Mouse (Mus musculus): ENCODE data around the gene Cdc6. TPM values are rescaled to one million over a fixed set of nuclear protein-coding genes. Genes with fewer than 3 reads are reported as not detected.

The Cdc6 gene
- polyA plus RNA-seq, 1 experiment from 2014 or later = 15.6 TPM

- Histone ChIP-seq H3K36me3 (ENCODE audit: control insufficient read depth, insufficient read depth, low read length) (peaks cover 31% of the 10 kb centered on the region), H3K9me3 (ENCODE audit: control insufficient read depth, low read length) (no peaks in the 10 kb centered on the region), H3K9ac (ENCODE audit: low read length) (peak overlapping the region; percentile 82), H3K4me2 (ENCODE audit: low read length) (peak overlapping the region; percentile 88), H3K27ac (replicated peaks in 1 of 2; ENCODE audit: control insufficient read depth in 1 of 2, insufficient read depth in 1 of 2, low read depth in 2 of 2, low read length in 2 of 2) (peak overlapping the region; percentile 88 to 91), H3K27me3 (ENCODE audit: control insufficient read depth, insufficient read depth, low read length) (no peaks in the 10 kb centered on the region), H3K4me3 (ENCODE audit: control insufficient read depth in 1 of 2, insufficient read depth in 1 of 2, low read depth in 1 of 2, low read length in 2 of 2) (peak overlapping the region; percentile 55 to 65; a peak in 3 of 4 replicates), H3K4me1 (ENCODE audit: control insufficient read depth in 2 of 2, insufficient read depth in 2 of 2, low read length in 2 of 2) (peaks cover 66 to 96% of the 10 kb centered on the region in 2 experiments)
- 38% methylated on average over 6 of the region's 6 CpGs for WGBS
- ATAC-seq (ENCODE audit: insufficient number of reproducible peaks, insufficient read depth, low FRiP score, low read depth) = no peak
Observed at GRCm38 (mm10) chr11:98964201-98964615, 56.6 kb downstream of the Cdc6 start.

DNA sequence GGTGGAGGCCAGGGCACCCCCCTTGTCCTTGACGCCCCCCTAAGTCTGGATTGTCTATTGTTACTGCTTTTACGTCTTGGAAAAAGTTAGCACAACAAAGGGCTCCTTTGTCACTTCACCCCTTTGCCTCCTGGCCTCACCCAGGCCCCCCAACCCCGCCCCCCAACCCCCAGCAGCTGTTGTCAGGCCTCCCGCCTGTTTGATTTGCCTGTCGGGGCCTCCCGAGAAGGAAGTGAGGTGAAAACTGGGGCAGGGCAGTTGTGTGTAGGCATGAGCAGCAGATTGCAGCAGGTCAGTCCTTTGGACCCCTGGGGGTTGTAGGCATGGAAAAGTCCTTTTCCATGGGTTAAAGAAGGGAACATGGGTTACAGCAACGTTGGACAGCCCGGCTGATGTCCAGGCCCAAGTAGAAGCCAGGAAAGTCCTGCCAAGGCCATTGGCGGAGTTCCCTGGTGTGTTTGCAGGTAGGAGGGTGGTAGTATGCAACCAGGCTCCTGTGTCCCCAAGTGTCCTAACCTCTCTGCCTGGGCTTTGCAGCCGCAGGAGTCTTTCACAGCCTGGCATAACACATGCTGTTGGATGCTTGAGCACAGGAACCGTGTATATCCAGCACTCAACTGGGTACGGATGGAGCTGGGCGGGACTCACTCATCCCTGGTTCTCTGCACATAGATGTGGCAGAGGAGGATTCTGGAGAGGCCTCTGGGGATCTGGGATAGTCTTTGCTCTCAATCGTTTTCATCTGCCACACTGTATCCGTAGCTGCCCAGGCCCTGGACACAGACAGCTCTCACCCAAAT lies 57.2 kb downstream of the Cdc6 start:
- Histone ChIP-seq H3K9ac (ENCODE audit: low read length) (peak overlapping the region; percentile 82), H3K4me2 (ENCODE audit: low read length) (peak overlapping the region; percentile 88), H3K36me3 (ENCODE audit: control insufficient read depth, insufficient read depth, low read length) (peaks cover 36% of the 10 kb centered on the region), H3K4me1 (ENCODE audit: control insufficient read depth in 2 of 2, insufficient read depth in 2 of 2, low read length in 2 of 2) (peaks cover 65 to 96% of the 10 kb centered on the region in 2 experiments), H3K27ac (replicated peaks in 1 of 2; ENCODE audit: control insufficient read depth in 1 of 2, insufficient read depth in 1 of 2, low read depth in 2 of 2, low read length in 2 of 2) (peak overlapping the region; percentile 88 to 91), H3K9me3 (ENCODE audit: control insufficient read depth, low read length) (no peaks in the 10 kb centered on the region), H3K27me3 (ENCODE audit: control insufficient read depth, insufficient read depth, low read length) (no peaks in the 10 kb centered on the region), H3K4me3 (ENCODE audit: control insufficient read depth in 1 of 2, insufficient read depth in 1 of 2, low read depth in 1 of 2, low read length in 2 of 2) (0 out of 4 replicates have a peak overlapping the region, but pooled peaks of 1 of the 2 experiments have one; percentile 65)
- whole genome bisulfite sequencing = 32% methylated on average over 15 of the region's 15 CpGs
- no peak for ATAC-seq (ENCODE audit: insufficient number of reproducible peaks, insufficient read depth, low FRiP score, low read depth)

- no peak for ATAC-seq (ENCODE audit: insufficient number of reproducible peaks, insufficient read depth, low FRiP score, low read depth)
- H3K9ac ChIP-seq (ENCODE audit: low read length) = peak overlapping the region; percentile 82; the same call in 1 of the 2 replicates
- 28% methylated on average over 9 of the region's 11 CpGs for WGBS
Observed at GRCm38 (mm10) chr11:98965416-98966077, 57.9 kb downstream of the Cdc6 start.

GRCm38 (mm10) chr11:98966499-98967141 lies 59.0 kb downstream of the Cdc6 start:
- Histone ChIP-seq H3K4me2 (ENCODE audit: low read length) (no peak overlapping the region), H3K4me1 (ENCODE audit: control insufficient read depth in 2 of 2, insufficient read depth in 2 of 2, low read length in 2 of 2) (peaks cover 73 to 97% of the 10 kb centered on the region in 2 experiments), H3K36me3 (ENCODE audit: control insufficient read depth, insufficient read depth, low read length) (peaks cover 54% of the 10 kb centered on the region), H3K9me3 (ENCODE audit: control insufficient read depth, low read length) (no peaks in the 10 kb centered on the region), H3K9ac (ENCODE audit: low read length) (peak overlapping the region; percentile 31; the same call in 1 of the 2 replicates), H3K27me3 (ENCODE audit: control insufficient read depth, insufficient read depth, low read length) (no peaks in the 10 kb centered on the region), H3K4me3 (ENCODE audit: control insufficient read depth in 1 of 2, insufficient read depth in 1 of 2, low read depth in 1 of 2, low read length in 2 of 2) (no peak overlapping the region), H3K27ac (replicated peaks in 1 of 2; ENCODE audit: control insufficient read depth in 1 of 2, insufficient read depth in 1 of 2, low read depth in 2 of 2, low read length in 2 of 2) (peak overlapping the region in 1 of 2 experiments; percentile 3; a peak in 1 of 4 replicates)
- 39% methylated on average over 9 of the region's 9 CpGs for WGBS
- no peak; the same call in 1 of the 2 replicates for ATAC-seq (ENCODE audit: insufficient number of reproducible peaks, insufficient read depth, low FRiP score, low read depth)

More at GRCm38 (mm10) chr11:98965416-98966077, 57.9 kb downstream of the Cdc6 start:
- peak overlapping the region; percentile 88 for H3K4me2 ChIP-seq (ENCODE audit: low read length)
- H3K4me3 ChIP-seq (ENCODE audit: control insufficient read depth in 1 of 2, insufficient read depth in 1 of 2, low read depth in 1 of 2, low read length in 2 of 2) = no peak overlapping the region
- H3K36me3 ChIP-seq (ENCODE audit: control insufficient read depth, insufficient read depth, low read length) = peaks cover 43% of the 10 kb centered on the region
- peak overlapping the region in 1 of 2 experiments; percentile 91; a peak in 2 of 4 replicates for H3K27ac ChIP-seq (replicated peaks in 1 of 2; ENCODE audit: control insufficient read depth in 1 of 2, insufficient read depth in 1 of 2, low read depth in 2 of 2, low read length in 2 of 2)
- no peaks in the 10 kb centered on the region for H3K27me3 ChIP-seq (ENCODE audit: control insufficient read depth, insufficient read depth, low read length)
- H3K9me3 ChIP-seq (ENCODE audit: control insufficient read depth, low read length) = no peaks in the 10 kb centered on the region
- peaks cover 65 to 97% of the 10 kb centered on the region in 2 experiments for H3K4me1 ChIP-seq (ENCODE audit: control insufficient read depth in 2 of 2, insufficient read depth in 2 of 2, low read length in 2 of 2)

DNA sequence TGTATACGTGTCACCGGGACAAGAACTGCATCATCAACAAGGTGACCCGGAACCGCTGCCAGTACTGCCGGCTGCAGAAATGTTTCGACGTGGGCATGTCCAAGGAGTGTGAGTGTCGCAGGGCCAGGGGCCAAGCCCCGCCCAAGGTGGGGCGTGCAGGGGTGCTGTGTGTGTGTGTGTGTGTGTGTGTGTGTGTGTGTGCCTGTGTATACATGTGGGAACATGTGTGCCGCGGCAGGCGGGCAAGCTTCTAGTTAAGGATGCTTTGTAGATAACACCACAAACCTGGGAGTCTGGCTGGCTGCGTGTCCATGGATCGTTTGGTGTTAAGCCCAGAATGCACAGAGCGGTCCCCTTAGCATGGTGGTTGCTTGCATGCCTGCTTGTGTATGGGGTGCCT lies 60.5 kb downstream of the Cdc6 start:
- Histone ChIP-seq H3K9me3 (ENCODE audit: control insufficient read depth, low read length) (no peaks in the 10 kb centered on the region), H3K4me2 (ENCODE audit: low read length) (no peak overlapping the region), H3K4me3 (ENCODE audit: control insufficient read depth in 1 of 2, insufficient read depth in 1 of 2, low read depth in 1 of 2, low read length in 2 of 2) (no peak overlapping the region), H3K27ac (replicated peaks in 1 of 2; ENCODE audit: control insufficient read depth in 1 of 2, insufficient read depth in 1 of 2, low read depth in 2 of 2, low read length in 2 of 2) (0 out of 4 replicates have a peak overlapping the region, but pooled peaks of 1 of the 2 experiments have one; percentile 62), H3K9ac (ENCODE audit: low read length) (no peak overlapping the region), H3K27me3 (ENCODE audit: control insufficient read depth, insufficient read depth, low read length) (no peaks in the 10 kb centered on the region), H3K36me3 (ENCODE audit: control insufficient read depth, insufficient read depth, low read length) (peaks cover 69% of the 10 kb centered on the region), H3K4me1 (ENCODE audit: control insufficient read depth in 2 of 2, insufficient read depth in 2 of 2, low read length in 2 of 2) (peaks cover 62 to 83% of the 10 kb centered on the region in 2 experiments)
- WGBS = 55% methylated on average over 16 of the region's 16 CpGs
- ATAC-seq (ENCODE audit: insufficient number of reproducible peaks, insufficient read depth, low FRiP score, low read depth) = no peak

- peaks cover 58 to 76% of the 10 kb centered on the region in 2 experiments for H3K4me1 ChIP-seq (ENCODE audit: control insufficient read depth in 2 of 2, insufficient read depth in 2 of 2, low read length in 2 of 2)
- no peak for ATAC-seq (ENCODE audit: insufficient number of reproducible peaks, insufficient read depth, low FRiP score, low read depth)
- H3K4me2 ChIP-seq (ENCODE audit: low read length) = 0 out of 2 replicates have a peak overlapping the region, but pooled peaks have one; percentile 11
- WGBS = 28% methylated on average over 20 of the region's 20 CpGs
- H3K36me3 ChIP-seq (ENCODE audit: control insufficient read depth, insufficient read depth, low read length) = peaks cover 77% of the 10 kb centered on the region
- no peaks in the 10 kb centered on the region for H3K9me3 ChIP-seq (ENCODE audit: control insufficient read depth, low read length)
- no peaks in the 10 kb centered on the region for H3K27me3 ChIP-seq (ENCODE audit: control insufficient read depth, insufficient read depth, low read length)
- peak overlapping the region in 1 of 2 experiments; percentile 62; a peak in 2 of 4 replicates for H3K27ac ChIP-seq (replicated peaks in 1 of 2; ENCODE audit: control insufficient read depth in 1 of 2, insufficient read depth in 1 of 2, low read depth in 2 of 2, low read length in 2 of 2)
- H3K9ac ChIP-seq (ENCODE audit: low read length) = 0 out of 2 replicates have a peak overlapping the region, but pooled peaks have one; percentile 16
- no peak overlapping the region for H3K4me3 ChIP-seq (ENCODE audit: control insufficient read depth in 1 of 2, insufficient read depth in 1 of 2, low read depth in 1 of 2, low read length in 2 of 2)
Observed at GRCm38 (mm10) chr11:98968716-98969495, 61.3 kb downstream of the Cdc6 start.
